Mouse (Mus musculus): ENCODE measurements at regions not wholly inside any gene's neighbourhood (a gene's known extent, or its start where the extent isn't known, plus 50 kb on each side); places are given as distances from the start of the nearest gene placed in this dataset.

DNA sequence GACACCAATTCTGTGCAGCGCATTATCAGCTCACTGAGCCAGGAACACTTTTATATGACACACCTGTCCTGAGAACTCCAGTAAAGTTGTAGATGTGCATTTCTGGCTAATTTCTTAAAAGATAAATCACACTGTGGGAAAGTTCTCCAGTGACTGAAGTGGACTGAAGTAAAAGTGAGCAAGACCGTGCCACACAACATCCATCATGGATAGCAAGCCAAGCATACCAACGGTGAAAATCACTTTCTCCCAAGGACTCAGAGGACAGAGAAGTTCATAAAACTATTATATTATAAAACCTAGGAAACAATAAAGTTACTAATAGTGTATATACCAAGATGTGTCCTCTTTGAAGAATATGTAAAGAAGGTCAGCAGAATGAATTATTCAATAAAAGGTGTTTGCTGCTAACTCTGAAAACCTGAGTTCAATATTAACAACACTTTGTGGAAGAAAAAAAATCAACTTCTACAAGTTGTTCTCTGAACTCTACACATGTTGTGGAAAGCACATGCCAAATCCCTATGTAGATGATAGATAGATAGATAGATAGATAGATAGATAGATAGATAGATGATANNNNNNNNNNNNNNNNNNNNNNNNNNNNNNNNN lies 298.2 kb upstream of the Igbp1b start:
- no peak for DNase-seq

DNA sequence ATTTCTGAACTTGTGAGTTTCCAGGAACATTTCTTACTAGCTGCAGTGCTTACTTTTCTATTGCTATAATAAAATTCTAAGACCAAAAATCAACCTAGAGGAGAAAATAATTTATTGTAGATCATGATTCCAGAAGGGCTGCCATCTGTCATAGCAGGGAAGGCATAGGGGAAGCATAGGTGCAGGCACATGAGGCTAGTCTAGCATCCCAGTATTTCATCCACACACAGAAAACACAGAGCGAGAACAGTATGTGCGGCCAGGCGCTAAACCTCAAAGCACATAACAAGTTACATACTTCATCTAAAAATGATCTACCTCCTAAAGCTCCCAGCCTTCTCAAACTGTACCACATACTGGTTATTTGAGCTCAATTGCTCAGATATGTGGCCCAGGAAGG lies 292.5 kb upstream of the Igbp1b start:
- no peak for DNase-seq

DNA sequence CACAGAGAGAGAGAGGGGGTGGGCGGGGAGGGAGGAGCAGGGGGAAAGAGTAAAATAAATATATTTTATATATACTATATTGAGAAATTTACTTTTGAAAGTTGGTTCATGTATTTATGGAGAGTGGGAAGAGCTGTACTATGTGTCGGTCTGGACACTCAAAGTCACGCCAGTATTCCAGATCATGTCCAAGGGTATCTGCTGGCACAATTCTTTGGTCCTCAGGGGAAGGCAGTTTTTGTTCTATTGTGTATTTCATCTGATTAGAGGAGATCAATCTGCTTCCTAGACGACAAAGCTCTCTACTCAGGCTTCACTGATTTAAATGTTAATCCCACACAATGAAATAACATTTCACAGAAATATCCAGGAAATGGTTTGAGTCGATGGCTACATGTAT lies 288.3 kb upstream of the Igbp1b start:
- DNase-seq = no peak

DNA sequence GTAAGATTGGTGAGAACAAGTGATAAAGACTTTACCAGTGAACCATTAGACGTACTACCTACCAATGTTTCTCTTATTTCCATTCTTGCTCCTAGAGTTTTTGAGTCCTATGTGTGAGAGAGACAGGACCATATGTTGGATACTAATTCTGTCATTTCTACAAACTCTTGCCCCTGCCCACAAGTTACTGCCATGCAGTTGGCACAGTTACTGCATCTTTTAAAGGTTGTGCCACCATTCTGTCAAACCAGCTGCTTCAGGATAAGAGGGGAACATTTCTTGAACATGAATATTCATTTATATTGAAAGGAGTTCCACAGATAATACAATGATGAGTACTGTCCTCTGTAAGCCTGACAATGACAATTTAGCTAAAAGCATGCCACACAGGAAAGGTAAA lies 287.1 kb upstream of the Igbp1b start:
- no peak for DNase-seq

DNA sequence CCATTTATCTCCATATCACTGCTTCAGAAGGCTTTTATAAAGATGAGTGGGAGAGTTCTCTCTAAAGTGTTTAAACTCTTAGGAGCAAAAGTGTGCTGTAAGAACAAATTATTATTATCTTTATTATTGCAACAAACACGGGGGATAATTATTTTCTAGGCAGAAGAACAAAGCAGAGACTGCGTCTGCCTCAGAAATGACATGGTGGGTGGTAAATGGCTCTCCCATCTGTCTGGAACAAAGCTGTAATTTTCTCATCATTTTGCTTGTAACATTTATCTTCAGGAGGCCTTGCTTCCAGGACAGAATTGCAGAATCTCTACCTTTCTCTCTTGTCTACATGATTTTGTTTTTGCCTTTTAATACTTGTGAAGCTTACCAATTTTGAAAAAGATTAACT lies 261.8 kb upstream of the Igbp1b start:
- no peak for DNase-seq

- DNase-seq = no peak
Measured at GRCm38 (mm10) chr6:138919531-138919930, 261.2 kb upstream of the Igbp1b start.

- peak; percentile 36 to 54 for DNase-seq
Measured at GRCm38 (mm10) chr6:138914981-138915380, 256.6 kb upstream of the Igbp1b start.

GRCm38 (mm10) chr6:138873610-138874009 lies 215.3 kb upstream of the Igbp1b start:
- DNase-seq = peak in 1 of 2 experiments; percentile 13

GRCm38 (mm10) chr6:138872495-138873415 lies 214.4 kb upstream of the Igbp1b start:
- peak; percentile 5 for DNase-seq

- DNase-seq = no peak
Measured at GRCm38 (mm10) chr6:138838043-138838442, 179.7 kb upstream of the Igbp1b start.

GRCm38 (mm10) chr6:138834876-138835275 lies 176.5 kb upstream of the Igbp1b start:
- no peak for DNase-seq

- no peak for DNase-seq
Measured at GRCm38 (mm10) chr6:138801835-138802234, 143.5 kb upstream of the Igbp1b start.

GRCm38 (mm10) chr6:138800836-138801740 lies 142.7 kb upstream of the Igbp1b start:
- DNase-seq = no peak

DNA sequence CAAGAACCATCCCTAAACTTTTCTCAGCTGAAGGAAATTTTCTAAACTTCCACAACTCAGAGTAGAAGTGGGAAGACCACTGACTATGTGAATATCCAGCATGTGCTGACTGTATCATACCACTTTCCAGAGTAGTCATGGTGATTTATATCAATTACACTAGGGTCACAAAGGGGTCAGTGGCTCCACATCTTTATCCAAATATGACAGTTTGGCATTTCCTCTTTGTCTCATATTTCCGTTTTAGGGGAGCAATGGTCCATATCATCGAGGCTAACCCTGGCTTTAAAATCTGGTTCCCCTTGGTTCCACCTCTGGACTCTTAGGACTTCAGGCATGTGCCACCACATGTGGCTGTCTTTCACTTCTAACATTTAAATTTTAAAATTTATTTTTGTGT lies 136.4 kb upstream of the Igbp1b start:
- DNase-seq = no peak

- no peak for DNase-seq
Measured at GRCm38 (mm10) chr6:138792802-138793201, 134.5 kb upstream of the Igbp1b start.

DNA sequence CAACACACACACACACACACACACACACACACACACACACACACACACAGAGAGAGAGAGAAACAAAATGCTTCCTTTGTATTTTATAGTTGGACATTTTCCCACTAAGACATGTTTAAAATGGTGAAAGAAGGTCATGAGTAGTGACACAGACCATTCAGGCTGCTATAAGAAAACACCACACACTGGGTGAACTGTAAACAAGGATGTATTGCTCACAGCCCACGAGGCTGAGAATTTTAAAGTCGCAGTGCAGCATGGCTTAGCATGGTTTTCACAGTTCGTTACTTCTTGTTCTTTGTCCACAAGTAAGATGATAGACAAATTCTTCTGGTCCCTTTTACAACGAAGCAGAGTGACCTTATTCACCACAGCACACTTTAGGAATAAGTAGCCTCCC lies 124.6 kb upstream of the Igbp1b start:
- no peak for DNase-seq

GRCm38 (mm10) chr6:138782470-138782869 lies 124.1 kb upstream of the Igbp1b start:
- no peak for DNase-seq

GRCm38 (mm10) chr6:138761991-138762390 lies 103.6 kb upstream of the Igbp1b start:
- DNase-seq = no peak

- no peak for DNase-seq
Measured at GRCm38 (mm10) chr6:138754955-138755303, 96.6 kb upstream of the Igbp1b start.

DNA sequence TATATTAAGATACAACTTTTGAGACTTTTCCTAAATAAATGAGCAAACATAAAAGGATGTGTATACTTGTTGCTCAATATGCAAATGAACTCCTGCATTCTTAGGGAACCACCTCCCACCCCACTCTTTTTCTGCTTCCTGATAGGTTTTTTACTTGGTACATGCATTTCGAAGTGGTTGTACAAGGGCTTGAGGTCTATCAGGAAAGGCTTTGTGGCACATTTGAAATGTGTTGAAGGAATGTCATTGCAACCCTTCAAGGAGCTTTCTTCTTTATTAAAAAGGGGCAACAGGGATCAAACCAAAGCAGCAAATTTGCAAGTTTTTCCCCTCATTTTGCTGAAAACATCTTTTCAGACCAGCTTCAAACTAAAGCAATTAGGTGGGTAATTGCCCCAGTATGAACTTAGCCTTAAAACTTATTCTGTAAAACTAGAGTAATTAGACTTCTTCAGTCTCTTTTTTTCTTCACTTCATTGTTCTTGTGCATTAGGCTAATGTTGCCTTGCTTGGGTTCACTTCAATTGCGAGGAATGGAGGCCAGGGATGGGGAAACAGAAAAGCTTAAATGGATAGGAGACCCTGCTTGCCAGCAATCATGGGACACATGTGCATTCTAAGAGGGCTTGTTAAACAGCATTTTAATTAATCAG lies 96.1 kb upstream of the Igbp1b start:
- DNase-seq = no peak

GRCm38 (mm10) chr6:138717698-138718097 lies 59.4 kb upstream of the Igbp1b start:
- no peak for DNase-seq
